Mouse (Mus musculus) thymus, postnatal 0 days (tissue): ENCODE data around the gene Churc1. TPM values are rescaled to one million over a fixed set of nuclear protein-coding genes. Genes with fewer than 3 reads are reported as not detected.
"Not testable (repeated sequence)": the region's sequence is repeated elsewhere in the genome, so short reads cannot be mapped to it uniquely, and the experiment has no call there.

Experiments
- DNase-seq: peaks from one replicate; pipeline ENCODE4 v3.0.0-alpha.2; 2015; ENCODE audit warnings: low spot score
- polyA plus RNA-seq: library from polyadenylated mRNA; unstranded; fragments of >200 nt; fragmentation: Nextera tagmentation; extraction: Ambion mirVana; gene quantifications from 2 replicates; pipeline ENCODE4 v1.2.1, GENCODE M21; 2015

Churc1 gene
- polyA plus RNA-seq, 1 experiment from 2014 or later: 258 TPM

GRCm38 (mm10) chr12:76792540-76792939 lies 27.2 kb downstream of the Churc1 start:
- not testable (repeated sequence) for DNase-seq

- no peak for DNase-seq
These were observed 30.0 kb downstream of the Churc1 start, which contains the start of gene Gpx2 for GRCm38 (mm10) chr12:76795350-76795749. Gene Gpx2, minus strand, starts transcription at chr12:76795554.

- DNase-seq: no peak
These were observed 31.7 kb downstream of the Churc1 start for GRCm38 (mm10) chr12:76796938-76797539.

- no peak for DNase-seq
These were observed 32.8 kb downstream of the Churc1 start for GRCm38 (mm10) chr12:76798008-76798720.

GRCm38 (mm10) chr12:76803028-76803427 lies 37.7 kb downstream of the Churc1 start:
- DNase-seq: no peak

GRCm38 (mm10) chr12:76803700-76804252 lies 38.4 kb downstream of the Churc1 start:
- peak; percentile 65 for DNase-seq

- no peak for DNase-seq
These were observed 39.9 kb downstream of the Churc1 start for GRCm38 (mm10) chr12:76805056-76805811.

GRCm38 (mm10) chr12:76807796-76808195 lies 42.5 kb downstream of the Churc1 start:
- DNase-seq: no peak

GRCm38 (mm10) chr12:76810491-76810890 lies 45.2 kb downstream of the Churc1 start:
- no peak for DNase-seq

GRCm38 (mm10) chr12:76811006-76811405 lies 45.7 kb downstream of the Churc1 start:
- DNase-seq: no peak

- no peak for DNase-seq
These were observed 48.2 kb downstream of the Churc1 start for GRCm38 (mm10) chr12:76813543-76813942.

GRCm38 (mm10) chr12:76814120-76814519 lies 48.8 kb downstream of the Churc1 start:
- DNase-seq: no peak

- no peak for DNase-seq
These were observed 51.4 kb downstream of the Churc1 start for GRCm38 (mm10) chr12:76816720-76817119.

- DNase-seq: no peak
These were observed 51.8 kb downstream of the Churc1 start for GRCm38 (mm10) chr12:76817176-76817575.

GRCm38 (mm10) chr12:76818120-76818519 lies 52.8 kb downstream of the Churc1 start:
- DNase-seq: no peak

- no peak for DNase-seq
These were observed 53.6 kb downstream of the Churc1 start for GRCm38 (mm10) chr12:76818908-76819307.

GRCm38 (mm10) chr12:76819816-76820215 lies 54.5 kb downstream of the Churc1 start:
- DNase-seq: no peak

- DNase-seq: no peak
These were observed 55.3 kb downstream of the Churc1 start for GRCm38 (mm10) chr12:76820615-76821014.

GRCm38 (mm10) chr12:76822002-76822650 lies 56.8 kb downstream of the Churc1 start:
- peak; percentile 20 for DNase-seq

- no peak for DNase-seq
These were observed 57.3 kb downstream of the Churc1 start, which contains the start of gene Rab15 for GRCm38 (mm10) chr12:76822651-76823041. Gene Rab15, minus strand, starts transcription at chr12:76822908.

GRCm38 (mm10) chr12:76825283-76825682 lies 59.9 kb downstream of the Churc1 start:
- no peak for DNase-seq
